Mouse (Mus musculus) ES-Bruce4 (cell line): ENCODE measurements at regions not wholly inside any gene's neighbourhood (a gene's known extent, or its start where the extent isn't known, plus 50 kb on each side); places are given as distances from the start of the nearest gene placed in this dataset.

Experiments
- CTCF ChIP-seq: IDR thresholded peaks from one replicate; pipeline ENCODE4 v1.8.1; 2011; ENCODE audit warnings: low read depth, low read length
- POLR2A ChIP-seq: IDR thresholded peaks from one replicate; pipeline ENCODE4 v1.8.1; 2011; ENCODE audit warnings: low read length; ENCODE audit not compliant: insufficient read depth

DNA sequence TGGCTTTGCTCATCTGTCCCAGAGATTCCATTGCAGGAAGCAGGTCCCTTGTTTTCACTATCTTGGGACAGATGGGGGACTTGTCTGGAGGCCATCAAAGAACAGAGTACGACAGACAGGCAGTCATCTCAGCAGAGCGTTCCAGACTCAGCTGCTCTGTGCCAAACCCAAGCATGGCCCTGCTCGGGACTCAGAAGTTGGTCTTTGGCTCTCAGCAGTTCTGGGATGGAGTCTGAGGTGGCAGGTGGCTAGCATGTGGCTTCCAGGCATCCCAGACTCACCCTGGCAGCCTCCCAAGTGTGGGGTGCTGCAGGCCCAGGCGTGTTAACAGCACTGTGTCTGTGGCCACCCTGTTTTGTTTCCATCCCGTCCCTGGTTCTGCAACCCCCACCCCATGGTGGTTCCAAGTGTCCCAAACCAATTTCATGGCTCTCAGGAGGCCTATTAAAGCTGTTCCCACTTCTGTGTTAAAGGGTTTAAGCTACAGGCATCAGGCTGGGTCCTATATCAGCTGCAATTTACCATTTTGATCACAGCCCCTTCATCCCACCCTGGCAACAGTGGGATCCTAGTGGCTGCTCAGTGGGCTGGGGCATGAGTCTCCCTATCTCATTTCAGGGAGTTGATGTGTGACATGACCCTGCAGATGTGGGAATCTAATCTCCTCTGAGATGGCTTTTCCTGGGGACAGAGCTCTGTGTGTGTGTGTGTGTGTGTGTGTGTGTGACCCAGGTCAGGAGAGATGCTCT, 51.1 kb upstream of the Sulf2 start:
- TF ChIP-seq CTCF (no peak), POLR2A (no peak)
